In genomic region chr6:116331396-116331795, GRCm38 (mm10) we compare ENCODE assay signal across 12 mouse cellular contexts. TPM values are rescaled to one million over a fixed set of nuclear protein-coding genes. Genes with fewer than 3 reads are reported as not detected.
DNase-seq lines count a peak whose midpoint lies in the region; TF ChIP-seq lines count a peak whose summit lies in the region.
"Had no signal": no experiment of that assay in that cellular context is flagged by ENCODE, and none has a peak within 500 bp of the region (broad histone marks: within the 10 kb centered on the region; RNA-seq: fewer than 3 reads in every experiment).

No protein-coding gene starts in this region.

- TF ChIP-seq POLR2A in brain, embryonic 14.5 days (IDR thresholded peaks at IDR 0.05; ENCODE audit: borderline replicate concordance, extremely low read depth, insufficient read depth, insufficient read length, poor library complexity, severe bottlenecking) = no peak

- peak; percentile 53 to 65 for DNase-seq in cerebellum, postnatal 14 days
- no peak for DNase-seq in cerebellum, adult 9-10 months
- peak; percentile 43 for DNase-seq in left cerebral cortex, postnatal 4 days
- DNase-seq in left cerebral cortex, adult 8-10 months (ENCODE audit: low spot score in 2 of 2) = no peak
- peak; percentile 24 for DNase-seq in 416B (ENCODE audit: low read depth)
- peak; percentile 17 for DNase-seq in brain, embryonic 14.5 days (ENCODE audit: low read depth)
- DNase-seq in left cerebral cortex, adult 2 months (ENCODE audit: extremely low spot score in 1 of 2, low spot score in 2 of 2) = no peak
- DNase-seq: cerebellum, adult 8-10 months; thymus, adult 18-20 months had no signal

- intact Hi-C loops in left cerebral cortex, postnatal 4 days (cut with DNase I) = no loop called here
- intact Hi-C loops in left cerebral cortex, adult 2 months (cut with DNase I) = no loop called here

- H3K27ac ChIP-seq in left cerebral cortex, adult 2 months = no peak overlapping the region
- H3K27ac ChIP-seq: layer of hippocampus, adult 2 months; midbrain, embryonic 10.5 days; neural tube, embryonic 15.5 days had no signal

- no peak overlapping the region for H3K4me3 ChIP-seq in left cerebral cortex, adult 2 months
- H3K4me3 ChIP-seq: layer of hippocampus, adult 2 months; midbrain, embryonic 10.5 days; neural tube, embryonic 15.5 days had no signal

- TF ChIP-seq CTCF in brain, embryonic 14.5 days (IDR thresholded peaks at IDR 0.05; ENCODE audit: borderline replicate concordance, extremely low read depth, insufficient read depth, insufficient read length) = no peak
- no peak for TF ChIP-seq CTCF in left cerebral cortex, adult 2 months (IDR thresholded peaks at IDR 0.05)

RNA-seq across cellular contexts. Expression of gene March8, which starts 6.4 kb away (rescaled TPM):
- 100 to 1,000 TPM in 1 of 2 experiments, 10 to 100 TPM in 1; 98.6 to 103 TPM for total RNA-seq in left cerebral cortex, postnatal 4 days (2021)
- 10 to 100 TPM; 45.8 to 58.4 (median 53.3) TPM for total RNA-seq in left cerebral cortex, adult 8-10 months (2022)
- 166 and 169 TPM in 2 replicates for polyA plus RNA-seq in brain, embryonic 14.5 days (2012; rRNA removed)
- 10 to 100 TPM; 45.5 to 49.5 TPM for total RNA-seq in left cerebral cortex, adult 2 months (2021)

Comparison
In these comparisons a context has a peak if more than half of its experiments do, and no peak if none do; other contexts are left out.
1. DNase-seq: peak in cerebellum, postnatal 14 days (2 of 2), left cerebral cortex, postnatal 4 days (single experiment), 416B (single experiment) and brain, embryonic 14.5 days (single experiment); none in cerebellum, adult 9-10 months (single experiment), left cerebral cortex, adult 8-10 months (0 of 2) and left cerebral cortex, adult 2 months (0 of 2).